ENCODE assay signal across 10 mouse cellular contexts in genomic region chr16:8676800-8677199, GRCm38 (mm10). TPM values are rescaled to one million over a fixed set of nuclear protein-coding genes. Genes with fewer than 3 reads are reported as not detected.
DNase-seq lines count a peak whose midpoint lies in the region; ATAC-seq and TF ChIP-seq lines count a peak whose summit lies in the region.
"Had no signal": no experiment of that assay in that cellular context is flagged by ENCODE, and none has a peak within 500 bp of the region (broad histone marks: within the 10 kb centered on the region; RNA-seq: fewer than 3 reads in every experiment).

No protein-coding gene starts in this region.

- no peaks in the 10 kb centered on the region for H3K36me3 ChIP-seq in ES-E14 (ENCODE audit: control insufficient read depth, insufficient read depth, low read length, poor library complexity, severe bottlenecking)
- H3K36me3 ChIP-seq in liver, adult 2 months (ENCODE audit: control insufficient read depth, insufficient read depth, low read length): no peaks in the 10 kb centered on the region
- H3K36me3 ChIP-seq in spleen, adult 2 months (ENCODE audit: control insufficient read depth, insufficient read depth, low read length): no peaks in the 10 kb centered on the region

- no peak overlapping the region for H3K9ac ChIP-seq in ES-E14 (ENCODE audit: insufficient read depth, low read depth, low read length, poor library complexity, severe bottlenecking)
- H3K9ac ChIP-seq in liver, adult 2 months (ENCODE audit: low read depth, low read length): no peak overlapping the region

- H3K27me3 ChIP-seq in cerebellum, adult 2 months (ENCODE audit: control insufficient read depth, insufficient read depth, low read length): no peaks in the 10 kb centered on the region
- H3K27me3 ChIP-seq in liver, adult 2 months (ENCODE audit: control insufficient read depth, insufficient read depth, low read length): no peaks in the 10 kb centered on the region
- no peaks in the 10 kb centered on the region for H3K27me3 ChIP-seq in spleen, adult 2 months (ENCODE audit: control insufficient read depth, insufficient read depth, low read length)

- no peaks in the 10 kb centered on the region; the same call in 1 of the 2 replicates for H3K4me1 ChIP-seq in cerebellum, adult 2 months (ENCODE audit: control insufficient read depth, insufficient read depth, low read length)
- no peaks in the 10 kb centered on the region for H3K4me1 ChIP-seq in ES-E14 (ENCODE audit: control insufficient read depth in 2 of 2, insufficient read depth in 2 of 2, low read length in 2 of 2, poor library complexity in 1 of 2)
- H3K4me1 ChIP-seq in liver, adult 2 months (ENCODE audit: control insufficient read depth, insufficient read depth, low read length): peaks cover 12% of the 10 kb centered on the region
- H3K4me1 ChIP-seq in spleen, adult 2 months (ENCODE audit: control insufficient read depth, insufficient read depth, insufficient read length): no peaks in the 10 kb centered on the region

- ATAC-seq in common myeloid progenitor, adult 5-6 weeks (replicated peaks; ENCODE audit: low read depth, poor library complexity, severe bottlenecking): peak; percentile 36; the same call in 1 of the 2 replicates

- TF ChIP-seq CTCF in cerebellum, adult 2 months (IDR thresholded peaks at IDR 0.05; ENCODE audit: borderline replicate concordance, insufficient read depth, low read depth, low read length): peak; percentile 82
- TF ChIP-seq CTCF in liver, adult 2 months (IDR thresholded peaks at IDR 0.05; ENCODE audit: low read depth, low read length): peak; percentile 75
- TF ChIP-seq CTCF in spleen, adult 2 months (IDR thresholded peaks at IDR 0.05; ENCODE audit: extremely low read depth, insufficient read depth, insufficient read length, insufficient replicate concordance): peak; percentile 64; the same call in 1 of the 2 replicates

- in situ Hi-C loops in ES-E14 (cut with MboI; ENCODE audit: low sequenced_read_pairs in 2 of 2, unreplicated experiment in 2 of 2): loop anchor here (5.0 to 10.0 kb wide), 3 partner anchors 182 to 264 kb away; no protein-coding TSS in a partner anchor

- no peaks in the 10 kb centered on the region for H3K9me3 ChIP-seq in ES-E14 (ENCODE audit: control insufficient read depth, insufficient read depth, low read depth, low read length)

- no peak for TF ChIP-seq POLR2A in cerebellum, adult 2 months (IDR thresholded peaks at IDR 0.05; ENCODE audit: borderline replicate concordance, insufficient read depth, low read length)
- TF ChIP-seq POLR2A in liver, adult 2 months (IDR thresholded peaks at IDR 0.05; ENCODE audit: extremely low read depth, insufficient read depth, low read length): no peak
- TF ChIP-seq POLR2A in spleen, adult 2 months (IDR thresholded peaks at IDR 0.05; ENCODE audit: low read depth, low read length): no peak

- H3K4me3 ChIP-seq in cerebellum, adult 2 months (replicated peaks; ENCODE audit: insufficient read depth, low read depth, low read length): no peak overlapping the region
- no peak overlapping the region for H3K4me3 ChIP-seq in ES-E14 (ENCODE audit: insufficient read depth in 1 of 2, low read depth in 1 of 2, low read length in 2 of 2, poor library complexity in 1 of 2, severe bottlenecking in 1 of 2)
- no peak overlapping the region for H3K4me3 ChIP-seq in liver, adult 2 months (ENCODE audit: insufficient read depth, low read depth, low read length)
- H3K4me3 ChIP-seq in spleen, adult 2 months (ENCODE audit: extremely low read depth, insufficient read depth, insufficient read length): no peak overlapping the region

- H3K27ac ChIP-seq in cerebellum, adult 2 months (ENCODE audit: insufficient read depth, low read length): no peak overlapping the region
- H3K27ac ChIP-seq in ES-E14 (ENCODE audit: insufficient read depth, low read depth, low read length, poor library complexity, severe bottlenecking): no peak overlapping the region
- no peak overlapping the region for H3K27ac ChIP-seq in liver, adult 2 months (replicated peaks; ENCODE audit: insufficient read depth, low read depth, low read length)
- H3K27ac ChIP-seq in spleen, adult 2 months (ENCODE audit: insufficient read depth, low read length): no peak overlapping the region

- H3K79me2 ChIP-seq in liver, adult 2 months (ENCODE audit: control insufficient read depth, insufficient read depth, low read length): no peaks in the 10 kb centered on the region

- 56% methylated on average over 4 of the region's 4 CpGs for WGBS in cerebellum, adult 2 months
- 63% methylated on average over 4 of the region's 4 CpGs for WGBS in liver, adult 2 months
- WGBS in spleen, adult 2 months: 55% methylated on average over 4 of the region's 4 CpGs

- peak in 1 of 2 experiments; percentile 47 for DNase-seq in cerebellum, adult 2 months
- DNase-seq in cerebellum, adult 11-12 months: no peak
- peak; percentile 69 to 72 for DNase-seq in layer of hippocampus, postnatal 10 days (ENCODE audit: low spot score in 2 of 2)
- no peak for DNase-seq in layer of hippocampus, adult 9-10 months (ENCODE audit: low spot score)
- no peak for DNase-seq in ES-E14 (ENCODE audit: low read depth, low spot score)
- peak; percentile 45 for DNase-seq in liver, adult 2 months (ENCODE audit: extremely low read depth, low read depth, low spot score)
- peak; percentile 22 to 45 for DNase-seq in spleen, adult 2 months (ENCODE audit: low read depth in 1 of 2, low spot score in 2 of 2)

TF ChIP-seq in ES-E14, 5 proteins besides CTCF, POLR2A, EP300 and RAD21:
- TF ChIP-seq MAFK (IDR thresholded peaks at IDR 0.05; ENCODE audit: insufficient read depth, low read depth, low read length) (no peak), HCFC1 (IDR thresholded peaks at IDR 0.05; ENCODE audit: borderline replicate concordance, insufficient read depth, low read length) (no peak), ZNF384 (IDR thresholded peaks at IDR 0.05; ENCODE audit: low read depth, low read length) (no peak), CHD2 (IDR thresholded peaks at IDR 0.05; ENCODE audit: low read depth, low read length) (no peak), ZC3H11A (IDR thresholded peaks at IDR 0.05; ENCODE audit: borderline replicate concordance, low read depth, low read length) (0 out of 2 replicates have a peak, but pooled peaks have one; percentile 47)

RNA-seq across cellular contexts. Expression of gene Gm5767, which starts 3.8 kb away (rescaled TPM):
- not detected in 2 replicates for polyA plus RNA-seq in cerebellum, adult 2 months (2012; rRNA removed)
- not detected for total RNA-seq in layer of hippocampus, postnatal 10 days (2021)
- not detected in 2 replicates for total RNA-seq in ES-E14 (2012; rRNA removed)
- not detected in 2 replicates for total RNA-seq in common myeloid progenitor, adult 5-6 weeks (2017)
- total RNA-seq in liver, adult 2 months (2014; rRNA removed): not detected in 2 replicates
- 0.62 and 0.90 TPM in 2 replicates for polyA plus RNA-seq in liver, adult 2 months (2012; rRNA removed)
- polyA plus RNA-seq in spleen, adult 2 months (2012; rRNA removed): not detected in 2 replicates
- total RNA-seq: hematopoietic stem cell, adult 5-6 weeks had no signal
- polyA plus RNA-seq: neural tube, embryonic 14.5 days had no signal

RNA-seq across cellular contexts. Expression of gene Carhsp1, which starts 4.8 kb away (rescaled TPM):
- polyA plus RNA-seq in cerebellum, adult 2 months (2012; rRNA removed): 42.6 and 50.0 TPM in 2 replicates
- 10 to 100 TPM; 21.8 to 22.1 TPM for total RNA-seq in layer of hippocampus, postnatal 10 days (2021)
- 42.5 and 66.6 TPM in 2 replicates for total RNA-seq in ES-E14 (2012; rRNA removed)
- total RNA-seq in common myeloid progenitor, adult 5-6 weeks (2017): 9.1 and 9.8 TPM in 2 replicates
- total RNA-seq in liver, adult 2 months (2014; rRNA removed): 55.6 and 57.5 TPM in 2 replicates
- polyA plus RNA-seq in liver, adult 2 months (2012; rRNA removed): 125 and 126 TPM in 2 replicates
- 56.5 and 63.1 TPM in 2 replicates for polyA plus RNA-seq in spleen, adult 2 months (2012; rRNA removed)

RNA-seq across cellular contexts. Expression of gene Tmem186, which starts 39.3 kb away (rescaled TPM):
- 19.0 and 19.4 TPM in 2 replicates for polyA plus RNA-seq in cerebellum, adult 2 months (2012; rRNA removed)
- 10 to 100 TPM; 10.9 to 11.1 TPM for total RNA-seq in layer of hippocampus, postnatal 10 days (2021)
- 20.7 and 25.7 TPM in 2 replicates for total RNA-seq in ES-E14 (2012; rRNA removed)
- total RNA-seq in common myeloid progenitor, adult 5-6 weeks (2017): 19.9 and 20.4 TPM in 2 replicates
- 6.5 and 7.0 TPM in 2 replicates for total RNA-seq in liver, adult 2 months (2014; rRNA removed)
- polyA plus RNA-seq in liver, adult 2 months (2012; rRNA removed): 8.0 and 8.7 TPM in 2 replicates
- 9.7 and 10.4 TPM in 2 replicates for polyA plus RNA-seq in spleen, adult 2 months (2012; rRNA removed)

RNA-seq across cellular contexts. Expression of gene Pmm2, which starts 39.3 kb away (rescaled TPM):
- polyA plus RNA-seq in cerebellum, adult 2 months (2012; rRNA removed): 39.2 and 39.6 TPM in 2 replicates
- total RNA-seq in layer of hippocampus, postnatal 10 days (2021): 10 to 100 TPM; 32.3 to 32.5 TPM
- 34.7 and 34.8 TPM in 2 replicates for total RNA-seq in ES-E14 (2012; rRNA removed)
- total RNA-seq in common myeloid progenitor, adult 5-6 weeks (2017): 42.3 and 48.4 TPM in 2 replicates
- 27.9 and 30.5 TPM in 2 replicates for total RNA-seq in liver, adult 2 months (2014; rRNA removed)
- 54.9 and 65.2 TPM in 2 replicates for polyA plus RNA-seq in liver, adult 2 months (2012; rRNA removed)
- 50.2 and 58.1 TPM in 2 replicates for polyA plus RNA-seq in spleen, adult 2 months (2012; rRNA removed)

Comparison
In these comparisons a context has a peak if more than half of its experiments do, and no peak if none do; other contexts are left out.
1. DNase-seq: peak in layer of hippocampus, postnatal 10 days (2 of 2), liver, adult 2 months (single experiment) and spleen, adult 2 months (2 of 2); none in cerebellum, adult 11-12 months (single experiment), layer of hippocampus, adult 9-10 months (single experiment) and ES-E14 (single experiment).
2. Peak in every context shown above with its lines, with median percentiles within 50 percentile points of each other: CTCF ChIP-seq.